Mouse (Mus musculus) forebrain, embryonic 13.5 days (tissue): ENCODE results near the gene Map2k7. TPM values are rescaled to one million over a fixed set of nuclear protein-coding genes. Genes with fewer than 3 reads are reported as not detected.

Experiments
- ATAC-seq: fragments of 200-750 bp; cut with Nextera tagmentation; 2 replicates; pipeline ENCODE4 v1.8.0; 2017
- H3K27ac ChIP-seq: fragments of 300-500 bp; sonication (generic); 2 replicates; pipeline ENCODE4 v1.5.1; 2015; ENCODE audit warnings: inconsistent platforms, mild to moderate bottlenecking, moderate library complexity
- H3K27me3 ChIP-seq: fragments of 300-500 bp; sonication (generic); 2 replicates; pipeline ENCODE4 v1.6.1; 2015; ENCODE audit warnings: mild to moderate bottlenecking, inconsistent platforms
- H3K36me3 ChIP-seq: fragments of 300-500 bp; sonication (generic); 2 replicates; pipeline ENCODE4 v1.6.1; 2015; ENCODE audit warnings: mild to moderate bottlenecking, inconsistent platforms; ENCODE audit not compliant: poor library complexity, severe bottlenecking
- H3K4me1 ChIP-seq: fragments of 300-500 bp; sonication (generic); 2 replicates; pipeline ENCODE4 v1.6.1; 2015; ENCODE audit warnings: inconsistent platforms
- H3K4me2 ChIP-seq: fragments of 300-500 bp; sonication (generic); 2 replicates; pipeline ENCODE4 v1.6.1; 2015; ENCODE audit warnings: inconsistent platforms, mild to moderate bottlenecking, moderate library complexity
- H3K4me3 ChIP-seq: fragments of 300-500 bp; sonication (generic); 2 replicates; pipeline ENCODE4 v1.5.1; 2015; ENCODE audit warnings: mild to moderate bottlenecking, inconsistent platforms
- H3K9ac ChIP-seq: fragments of 300-500 bp; sonication (generic); 2 replicates; pipeline ENCODE4 v1.6.1; 2015; ENCODE audit warnings: mild to moderate bottlenecking, inconsistent platforms
- H3K9me3 ChIP-seq: fragments of 300-500 bp; sonication (generic); replicated peaks from 2 replicates; pipeline ENCODE4 v1.6.1; 2016; ENCODE audit warnings: inconsistent platforms
- WGBS: fragments of 180-500 bp; shearing (Covaris S2); methylation state at CpG from one replicate; pipeline ENCODE4 v1.1.7; 2015; 5-methylcytosine and 5-hydroxymethylcytosine counted together
- polyA plus RNA-seq: library from polyadenylated mRNA; unstranded; fragments of >200 nt; fragmentation: Nextera tagmentation; extraction: Ambion mirVana; gene quantifications from 2 replicates; pipeline ENCODE4 v1.2.1, GENCODE M21; 2015

The Map2k7 gene
- 24.6 and 28.6 TPM in 2 replicates for polyA plus RNA-seq

- peak within 1 kb of the TSS; percentile 89 for H3K4me2 ChIP-seq
- no peaks in the 10 kb centered on the region for H3K27me3 ChIP-seq
- H3K9ac ChIP-seq = peak within 1 kb of the TSS; percentile 75
- H3K36me3 ChIP-seq = peaks cover 28% of the 10 kb centered on the region
- peak within 1 kb of the TSS; percentile 94 for H3K27ac ChIP-seq
- ATAC-seq = peak; percentile 95
- peaks cover 34% of the 10 kb centered on the region for H3K4me1 ChIP-seq
- H3K9me3 ChIP-seq = no peaks in the 10 kb centered on the region
- peak within 1 kb of the TSS; percentile 69 for H3K4me3 ChIP-seq
- WGBS = under 1% methylated on average over 62 of the region's 71 CpGs
These were observed at the start of gene Map2k7, which contains the start of gene Gm49320 for GRCm38 (mm10) chr8:4238434-4239192. Gene Map2k7, plus strand, starts transcription at chr8:4238740. Gene Gm49320, plus strand, starts transcription at chr8:4238865.

GRCm38 (mm10) chr8:4189031-4189722, 49.4 kb upstream of the Map2k7 start:
- no peak overlapping the region for H3K4me3 ChIP-seq
- H3K4me2 ChIP-seq = no peak overlapping the region
- H3K9ac ChIP-seq = no peak overlapping the region
- WGBS = 48% methylated on average over 3 of the region's 3 CpGs
- H3K9me3 ChIP-seq = no peaks in the 10 kb centered on the region
- no peaks in the 10 kb centered on the region for H3K27me3 ChIP-seq
- peaks cover 19% of the 10 kb centered on the region for H3K4me1 ChIP-seq
- peaks cover 75% of the 10 kb centered on the region for H3K36me3 ChIP-seq
- ATAC-seq = no peak
- H3K27ac ChIP-seq = no peak overlapping the region

- H3K4me3 ChIP-seq = no peak overlapping the region
These were observed 46.2 kb upstream of the Map2k7 start for GRCm38 (mm10) chr8:4192305-4192704.

GRCm38 (mm10) chr8:4192807-4193587, 45.5 kb upstream of the Map2k7 start:
- peak; percentile 88 for ATAC-seq
- Histone ChIP-seq H3K4me2 (peak overlapping the region; percentile 41), H3K4me1 (peaks cover 19% of the 10 kb centered on the region), H3K27me3 (no peaks in the 10 kb centered on the region), H3K36me3 (peaks cover 52% of the 10 kb centered on the region), H3K9ac (no peak overlapping the region), H3K27ac (peak overlapping the region; percentile 81), H3K9me3 (no peaks in the 10 kb centered on the region), H3K4me3 (no peak overlapping the region)
- 3% methylated on average over 18 of the region's 18 CpGs for WGBS

More at GRCm38 (mm10) chr8:4192305-4192704, 46.2 kb upstream of the Map2k7 start:
- Histone ChIP-seq H3K4me1 (peaks cover 19% of the 10 kb centered on the region), H3K27ac (peak overlapping the region; percentile 81), H3K36me3 (peaks cover 52% of the 10 kb centered on the region), H3K27me3 (no peaks in the 10 kb centered on the region), H3K9me3 (no peaks in the 10 kb centered on the region), H3K9ac (peak overlapping the region; percentile 38; the same call in 1 of the 2 replicates), H3K4me2 (0 out of 2 replicates have a peak overlapping the region, but pooled peaks have one; percentile 41)
- 38% methylated on average over 5 of the region's 5 CpGs for WGBS
- ATAC-seq = peak; percentile 27

- no peaks in the 10 kb centered on the region for H3K27me3 ChIP-seq
- H3K4me2 ChIP-seq = peak overlapping the region; percentile 41; the same call in 1 of the 2 replicates
- 57% methylated on average over 7 of the region's 7 CpGs for WGBS
- no peak overlapping the region; the same call in 1 of the 2 replicates for H3K27ac ChIP-seq
- peaks cover 19% of the 10 kb centered on the region for H3K4me1 ChIP-seq
- peak; percentile 11; the same call in 1 of the 2 replicates for ATAC-seq
- peaks cover 51% of the 10 kb centered on the region for H3K36me3 ChIP-seq
- no peak overlapping the region for H3K9ac ChIP-seq
- no peaks in the 10 kb centered on the region for H3K9me3 ChIP-seq
- no peak overlapping the region for H3K4me3 ChIP-seq
These were observed 45.0 kb upstream of the Map2k7 start for GRCm38 (mm10) chr8:4193588-4193894.

GRCm38 (mm10) chr8:4201321-4201720, 37.2 kb upstream of the Map2k7 start:
- Histone ChIP-seq H3K27ac (no peak overlapping the region), H3K4me1 (peaks cover 7% of the 10 kb centered on the region), H3K4me2 (no peak overlapping the region), H3K9me3 (no peaks in the 10 kb centered on the region), H3K9ac (no peak overlapping the region), H3K36me3 (peaks cover 72% of the 10 kb centered on the region), H3K27me3 (peaks cover 26% of the 10 kb centered on the region), H3K4me3 (no peak overlapping the region)
- WGBS = 65% methylated on average over 2 of the region's 2 CpGs
- ATAC-seq = no peak

GRCm38 (mm10) chr8:4205246-4206123, 33.1 kb upstream of the Map2k7 start:
- 17% methylated on average over 38 of the region's 38 CpGs for WGBS

GRCm38 (mm10) chr8:4206182-4207015, 32.1 kb upstream of the Map2k7 start:
- peaks cover 36% of the 10 kb centered on the region for H3K27me3 ChIP-seq
- H3K36me3 ChIP-seq = peaks cover 81% of the 10 kb centered on the region
- H3K27ac ChIP-seq = no peak overlapping the region
- H3K9ac ChIP-seq = peak overlapping the region; percentile 45
- peaks cover 19% of the 10 kb centered on the region for H3K4me1 ChIP-seq
- peak; percentile 25; the same call in 1 of the 2 replicates for ATAC-seq
- H3K9me3 ChIP-seq = 0 out of 2 replicates have a peak, but pooled peaks cover 4% of the 10 kb centered on the region
- 8% methylated on average over 44 of the region's 44 CpGs for WGBS
- no peak overlapping the region; the same call in 1 of the 2 replicates for H3K4me3 ChIP-seq
- peak overlapping the region; percentile 22 for H3K4me2 ChIP-seq

More at GRCm38 (mm10) chr8:4205246-4206123, 33.1 kb upstream of the Map2k7 start:
- peaks cover 19% of the 10 kb centered on the region for H3K4me1 ChIP-seq
- no peak overlapping the region for H3K27ac ChIP-seq
- H3K27me3 ChIP-seq = peaks cover 36% of the 10 kb centered on the region
- ATAC-seq = no peak
- peaks cover 83% of the 10 kb centered on the region for H3K36me3 ChIP-seq
- H3K9ac ChIP-seq = 0 out of 2 replicates have a peak overlapping the region, but pooled peaks have one; percentile 21
- H3K9me3 ChIP-seq = 0 out of 2 replicates have a peak, but pooled peaks cover 4% of the 10 kb centered on the region
- H3K4me2 ChIP-seq = peak overlapping the region; percentile 22; the same call in 1 of the 2 replicates
- no peak overlapping the region; the same call in 1 of the 2 replicates for H3K4me3 ChIP-seq

- Histone ChIP-seq H3K4me3 (no peak overlapping the region), H3K4me2 (no peak overlapping the region; the same call in 1 of the 2 replicates), H3K4me1 (peaks cover 19% of the 10 kb centered on the region), H3K27ac (no peak overlapping the region), H3K9me3 (0 out of 2 replicates have a peak, but pooled peaks cover 4% of the 10 kb centered on the region), H3K27me3 (peaks cover 36% of the 10 kb centered on the region), H3K9ac (peak overlapping the region; percentile 45), H3K36me3 (peaks cover 75% of the 10 kb centered on the region)
- ATAC-seq = no peak
- WGBS = 57% methylated on average over 2 of the region's 2 CpGs
These were observed 31.6 kb upstream of the Map2k7 start for GRCm38 (mm10) chr8:4207016-4207350.

GRCm38 (mm10) chr8:4211097-4211496, 27.4 kb upstream of the Map2k7 start:
- H3K4me1 ChIP-seq = peaks cover 50% of the 10 kb centered on the region
- no peak for ATAC-seq
- H3K36me3 ChIP-seq = peaks cover 57% of the 10 kb centered on the region
- H3K4me2 ChIP-seq = 0 out of 2 replicates have a peak overlapping the region, but pooled peaks have one; percentile 5
- H3K4me3 ChIP-seq = no peak overlapping the region
- H3K27me3 ChIP-seq = peaks cover 12% of the 10 kb centered on the region
- no peak overlapping the region for H3K27ac ChIP-seq
- 65% methylated on average over 6 of the region's 6 CpGs for WGBS
- H3K9ac ChIP-seq = no peak overlapping the region
- 0 out of 2 replicates have a peak, but pooled peaks cover 4% of the 10 kb centered on the region for H3K9me3 ChIP-seq
